Mouse (Mus musculus) E14TG2a.4 (cell line): ENCODE results near the gene Srp68.
A peak's percentile ranks its signal among the peaks of the same experiment; 100 is the strongest.

ENCODE experiments used
- H3K27me3 ChIP-seq: 2 replicates; pipeline ENCODE4 v1.6.1; 2014; ENCODE audit warnings: low read length, control low read depth; ENCODE audit not compliant: insufficient read depth
- H3K36me3 ChIP-seq: 2 replicates; pipeline ENCODE4 v1.6.1; 2014; ENCODE audit warnings: low read length, control low read depth; ENCODE audit not compliant: insufficient read depth
- H3K4me1 ChIP-seq: replicated peaks from 2 replicates; pipeline ENCODE4 v1.6.1; 2014; ENCODE audit warnings: low read depth, low read length, control low read depth
- H3K4me3 ChIP-seq: replicated peaks from 2 replicates; pipeline ENCODE4 v1.5.1; 2014; ENCODE audit warnings: mild to moderate bottlenecking, low read length
- H3K9me3 ChIP-seq: 2 replicates; pipeline ENCODE4 v1.6.1; 2014; ENCODE audit warnings: low read length, control low read depth
- CTCF ChIP-seq: conservative IDR thresholded peaks from 2 replicates; pipeline ENCODE4 v1.5.1; 2014; ENCODE audit warnings: low read length
- NANOG ChIP-seq: IDR thresholded peaks from 2 replicates; pipeline ENCODE4 v1.6.1; 2014; ENCODE audit warnings: borderline replicate concordance, low read length, mixed read lengths
- POU5F1 ChIP-seq: IDR thresholded peaks from 2 replicates; pipeline ENCODE4 v1.6.1; 2014; ENCODE audit warnings: low read length, borderline replicate concordance

The Srp68 gene

GRCm38 (mm10) chr11:116306126-116306982 lies 32.3 kb upstream of the Srp68 start:
- H3K9me3 ChIP-seq: no peaks in the 10 kb centered on the region
- H3K36me3 ChIP-seq: peaks cover 22% of the 10 kb centered on the region
- TF ChIP-seq POU5F1 (no peak), NANOG (no peak), CTCF (no peak)
- peak overlapping the region; percentile 80 for H3K4me3 ChIP-seq
- H3K4me1 ChIP-seq: peaks cover 16% of the 10 kb centered on the region
- H3K27me3 ChIP-seq: no peaks in the 10 kb centered on the region

GRCm38 (mm10) chr11:116305423-116305822 lies 31.4 kb upstream of the Srp68 start:
- no peak for TF ChIP-seq POU5F1
- no peak for TF ChIP-seq CTCF
- no peak for TF ChIP-seq NANOG
- Histone ChIP-seq H3K4me1 (peaks cover 16% of the 10 kb centered on the region), H3K36me3 (peaks cover 22% of the 10 kb centered on the region), H3K4me3 (no peak overlapping the region), H3K9me3 (no peaks in the 10 kb centered on the region), H3K27me3 (no peaks in the 10 kb centered on the region)

GRCm38 (mm10) chr11:116298621-116299020 lies 24.6 kb upstream of the Srp68 start:
- peaks cover 33% of the 10 kb centered on the region for H3K4me1 ChIP-seq
- no peaks in the 10 kb centered on the region for H3K27me3 ChIP-seq
- no peak overlapping the region for H3K4me3 ChIP-seq
- TF ChIP-seq CTCF: no peak
- TF ChIP-seq POU5F1: no peak
- TF ChIP-seq NANOG: no peak
- H3K9me3 ChIP-seq: no peaks in the 10 kb centered on the region
- peaks cover 30% of the 10 kb centered on the region for H3K36me3 ChIP-seq

GRCm38 (mm10) chr11:116298221-116298620 lies 24.2 kb upstream of the Srp68 start:
- H3K4me1 ChIP-seq: peaks cover 36% of the 10 kb centered on the region
- TF ChIP-seq CTCF: no peak
- TF ChIP-seq POU5F1: no peak
- TF ChIP-seq NANOG: no peak
- H3K36me3 ChIP-seq: peaks cover 26% of the 10 kb centered on the region
- H3K9me3 ChIP-seq: no peaks in the 10 kb centered on the region
- H3K27me3 ChIP-seq: no peaks in the 10 kb centered on the region
- H3K4me3 ChIP-seq: no peak overlapping the region

- TF ChIP-seq CTCF: no peak
- TF ChIP-seq POU5F1: no peak
- TF ChIP-seq NANOG: no peak
- Histone ChIP-seq H3K27me3 (no peaks in the 10 kb centered on the region), H3K4me1 (peaks cover 43% of the 10 kb centered on the region), H3K4me3 (no peak overlapping the region), H3K9me3 (no peaks in the 10 kb centered on the region), H3K36me3 (peaks cover 24% of the 10 kb centered on the region)
Measured at GRCm38 (mm10) chr11:116297017-116297416, 23.0 kb upstream of the Srp68 start.

- H3K36me3 ChIP-seq: peaks cover 23% of the 10 kb centered on the region
- TF ChIP-seq NANOG: no peak
- TF ChIP-seq CTCF: no peak
- no peak for TF ChIP-seq POU5F1
Measured at GRCm38 (mm10) chr11:116296191-116296734, 22.2 kb upstream of the Srp68 start.

GRCm38 (mm10) chr11:116294319-116294718 lies 20.3 kb upstream of the Srp68 start:
- peaks cover 38% of the 10 kb centered on the region for H3K36me3 ChIP-seq
- no peaks in the 10 kb centered on the region for H3K27me3 ChIP-seq
- no peak for TF ChIP-seq POU5F1
- TF ChIP-seq NANOG: no peak
- TF ChIP-seq CTCF: peak; percentile 78

More at GRCm38 (mm10) chr11:116296191-116296734, 22.2 kb upstream of the Srp68 start:
- Histone ChIP-seq H3K27me3 (no peaks in the 10 kb centered on the region), H3K4me1 (peaks cover 43% of the 10 kb centered on the region), H3K4me3 (no peak overlapping the region), H3K9me3 (no peaks in the 10 kb centered on the region)

GRCm38 (mm10) chr11:116293538-116294137 lies 19.6 kb upstream of the Srp68 start:
- TF ChIP-seq POU5F1: no peak
- no peak for TF ChIP-seq CTCF
- no peak for TF ChIP-seq NANOG
- peaks cover 48% of the 10 kb centered on the region for H3K4me1 ChIP-seq
- peaks cover 43% of the 10 kb centered on the region for H3K36me3 ChIP-seq
- no peak overlapping the region for H3K4me3 ChIP-seq
- H3K9me3 ChIP-seq: no peaks in the 10 kb centered on the region
- no peaks in the 10 kb centered on the region for H3K27me3 ChIP-seq

More at GRCm38 (mm10) chr11:116294319-116294718, 20.3 kb upstream of the Srp68 start:
- H3K9me3 ChIP-seq: no peaks in the 10 kb centered on the region
- no peak overlapping the region for H3K4me3 ChIP-seq
- peaks cover 43% of the 10 kb centered on the region for H3K4me1 ChIP-seq

- H3K36me3 ChIP-seq: peaks cover 50% of the 10 kb centered on the region
- no peaks in the 10 kb centered on the region for H3K9me3 ChIP-seq
- no peak overlapping the region for H3K4me3 ChIP-seq
- H3K4me1 ChIP-seq: peaks cover 49% of the 10 kb centered on the region
- TF ChIP-seq POU5F1 (no peak), CTCF (no peak), NANOG (no peak)
- H3K27me3 ChIP-seq: no peaks in the 10 kb centered on the region; the same call in 1 of the 2 replicates
Measured at GRCm38 (mm10) chr11:116292401-116292800, 18.4 kb upstream of the Srp68 start.
